Mouse (Mus musculus) small intestine, adult 2 months (tissue): ENCODE results near the gene Ddah1.

Experiments used
- CTCF ChIP-seq: fragments of 200-500 bp; IDR thresholded peaks from 2 replicates; pipeline ENCODE4 v1.5.1; 2012; ENCODE audit warnings: low read depth, mild to moderate bottlenecking, control low read depth, inconsistent platforms, low read length, moderate library complexity, mixed read lengths; ENCODE audit not compliant: insufficient replicate concordance, insufficient read length; ENCODE audit errors: extremely low read depth
- POLR2A ChIP-seq: fragments of 200-500 bp; IDR thresholded peaks from 2 replicates; pipeline ENCODE4 v1.6.1; 2012; ENCODE audit warnings: low read depth, mild to moderate bottlenecking, control low read depth, inconsistent platforms, low read length, moderate library complexity

DNA sequence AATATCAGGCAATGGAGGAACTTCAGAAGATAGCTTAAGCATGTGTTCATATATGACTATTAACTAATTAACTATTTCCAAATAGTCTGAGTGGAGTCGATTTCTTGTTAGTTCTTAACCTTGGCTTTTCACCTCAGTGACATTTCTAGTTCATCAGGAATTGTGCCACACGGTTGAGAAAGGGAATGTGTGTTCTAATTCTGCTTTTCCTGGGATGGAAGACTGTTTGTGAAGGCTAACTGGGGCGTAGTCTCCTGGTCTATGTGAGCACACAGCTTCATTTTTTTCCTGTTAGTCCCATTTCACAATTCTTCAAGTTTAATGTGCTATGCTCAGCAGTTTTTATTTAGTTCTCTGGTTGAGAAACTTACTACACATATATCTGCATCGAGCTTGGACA lies 65.2 kb downstream of the Ddah1 start:
- no peak for TF ChIP-seq CTCF
- TF ChIP-seq POLR2A: no peak
